Mouse (Mus musculus) neural tube, embryonic 12.5 days (tissue): ENCODE data around the gene Bicra. TPM values are rescaled to one million over a fixed set of nuclear protein-coding genes. Genes with fewer than 3 reads are reported as not detected.

Source experiments
- ATAC-seq: fragments of 200-750 bp; cut with Nextera tagmentation; 2 replicates; pipeline ENCODE4 v1.8.0; 2017; ENCODE audit warnings: low read depth, mild to moderate bottlenecking, moderate TSS enrichment, moderate library complexity; ENCODE audit not compliant: low FRiP score
- H3K27ac ChIP-seq: fragments of 300-500 bp; sonication (generic); 2 replicates; pipeline ENCODE4 v1.5.1; 2016
- H3K27me3 ChIP-seq: fragments of 300-500 bp; sonication (generic); replicated peaks from 2 replicates; pipeline ENCODE4 v1.6.1; 2016; ENCODE audit warnings: mild to moderate bottlenecking
- H3K36me3 ChIP-seq: fragments of 300-500 bp; sonication (generic); 2 replicates; pipeline ENCODE4 v1.6.1; 2016; ENCODE audit warnings: mild to moderate bottlenecking
- H3K4me1 ChIP-seq: fragments of 300-500 bp; sonication (generic); 2 replicates; pipeline ENCODE4 v1.6.1; 2016
- H3K4me2 ChIP-seq: fragments of 300-500 bp; sonication (generic); replicated peaks from 2 replicates; pipeline ENCODE4 v1.6.1; 2016; ENCODE audit warnings: mild to moderate bottlenecking
- H3K4me3 ChIP-seq: fragments of 300-500 bp; sonication (generic); 2 replicates; pipeline ENCODE4 v1.5.1; 2016
- H3K9ac ChIP-seq: fragments of 300-500 bp; sonication (generic); 2 replicates; pipeline ENCODE4 v1.6.1; 2016; ENCODE audit warnings: mild to moderate bottlenecking
- H3K9me3 ChIP-seq: fragments of 300-500 bp; sonication (generic); 2 replicates; pipeline ENCODE4 v1.6.1; 2016; ENCODE audit warnings: mild to moderate bottlenecking
- WGBS: fragments of 180-500 bp; shearing (Covaris S2); methylation state at CpG from one replicate; pipeline ENCODE4 v1.1.7; 2016; 5-methylcytosine and 5-hydroxymethylcytosine counted together
- polyA plus RNA-seq: library from polyadenylated mRNA; unstranded; fragments of >200 nt; fragmentation: Nextera tagmentation; extraction: Ambion mirVana; gene quantifications from 2 replicates; pipeline ENCODE4 v1.2.1, GENCODE M21; 2016

The Bicra gene
- polyA plus RNA-seq, 1 experiment from 2014 or later: 10.1 TPM

- Histone ChIP-seq H3K4me1 (no peaks in the 10 kb centered on the region), H3K36me3 (peaks cover 65% of the 10 kb centered on the region), H3K27ac (no peak overlapping the region), H3K9me3 (no peaks in the 10 kb centered on the region), H3K9ac (no peak overlapping the region), H3K4me3 (no peak overlapping the region), H3K27me3 (no peaks in the 10 kb centered on the region), H3K4me2 (no peak overlapping the region)
- 90% methylated on average over 8 of the region's 8 CpGs for WGBS
- no peak for ATAC-seq
Observed at GRCm38 (mm10) chr7:15980246-15980645, 67.5 kb downstream of the Bicra start.

GRCm38 (mm10) chr7:15975904-15976303 lies 71.8 kb downstream of the Bicra start:
- WGBS: 74% methylated on average over 4 of the region's 4 CpGs
- H3K9ac ChIP-seq: no peak overlapping the region
- no peak for ATAC-seq

GRCm38 (mm10) chr7:15975451-15975850 lies 72.3 kb downstream of the Bicra start:
- Histone ChIP-seq H3K4me2 (no peak overlapping the region), H3K4me1 (no peaks in the 10 kb centered on the region), H3K9ac (no peak overlapping the region), H3K4me3 (no peak overlapping the region), H3K36me3 (peaks cover 87% of the 10 kb centered on the region), H3K9me3 (no peaks in the 10 kb centered on the region), H3K27ac (no peak overlapping the region), H3K27me3 (no peaks in the 10 kb centered on the region)
- no peak for ATAC-seq
- WGBS: 96% methylated on average over 10 of the region's 10 CpGs

More at GRCm38 (mm10) chr7:15975904-15976303, 71.8 kb downstream of the Bicra start:
- H3K27ac ChIP-seq: no peak overlapping the region
- no peaks in the 10 kb centered on the region for H3K9me3 ChIP-seq
- no peak overlapping the region for H3K4me2 ChIP-seq
- H3K4me3 ChIP-seq: no peak overlapping the region
- H3K36me3 ChIP-seq: peaks cover 91% of the 10 kb centered on the region
- no peaks in the 10 kb centered on the region for H3K27me3 ChIP-seq
- no peaks in the 10 kb centered on the region for H3K4me1 ChIP-seq

- H3K4me1 ChIP-seq: no peaks in the 10 kb centered on the region
- H3K4me2 ChIP-seq: no peak overlapping the region
- no peaks in the 10 kb centered on the region for H3K27me3 ChIP-seq
- no peaks in the 10 kb centered on the region for H3K9me3 ChIP-seq
- H3K36me3 ChIP-seq: peaks cover 88% of the 10 kb centered on the region
- no peak overlapping the region for H3K4me3 ChIP-seq
- H3K9ac ChIP-seq: no peak overlapping the region
- WGBS: 58% methylated on average over 5 of the region's 5 CpGs
- ATAC-seq: no peak
- no peak overlapping the region for H3K27ac ChIP-seq
Observed at GRCm38 (mm10) chr7:15974712-15975111, 73.0 kb downstream of the Bicra start.

GRCm38 (mm10) chr7:15972247-15972646 lies 75.5 kb downstream of the Bicra start:
- 60% methylated on average over 25 of the region's 25 CpGs for WGBS
- Histone ChIP-seq H3K27me3 (no peaks in the 10 kb centered on the region), H3K9me3 (no peaks in the 10 kb centered on the region), H3K27ac (no peak overlapping the region), H3K4me2 (no peak overlapping the region), H3K36me3 (peaks cover 64% of the 10 kb centered on the region), H3K9ac (no peak overlapping the region), H3K4me1 (no peaks in the 10 kb centered on the region), H3K4me3 (no peak overlapping the region)
- ATAC-seq: peak; percentile 6; the same call in 1 of the 2 replicates

- no peaks in the 10 kb centered on the region for H3K9me3 ChIP-seq
- ATAC-seq: no peak
- no peak overlapping the region for H3K9ac ChIP-seq
- peaks cover 42% of the 10 kb centered on the region for H3K36me3 ChIP-seq
- H3K27ac ChIP-seq: no peak overlapping the region
- whole genome bisulfite sequencing: 88% methylated on average over 3 of the region's 3 CpGs
- H3K4me2 ChIP-seq: no peak overlapping the region
- H3K27me3 ChIP-seq: no peaks in the 10 kb centered on the region
- H3K4me1 ChIP-seq: no peaks in the 10 kb centered on the region
- no peak overlapping the region for H3K4me3 ChIP-seq
Observed at GRCm38 (mm10) chr7:15969674-15970073, 78.0 kb downstream of the Bicra start.

- Histone ChIP-seq H3K36me3 (peaks cover 31% of the 10 kb centered on the region), H3K4me3 (no peak overlapping the region), H3K4me2 (no peak overlapping the region), H3K9ac (no peak overlapping the region), H3K27ac (no peak overlapping the region), H3K27me3 (no peaks in the 10 kb centered on the region), H3K4me1 (no peaks in the 10 kb centered on the region), H3K9me3 (no peaks in the 10 kb centered on the region)
- WGBS: 88% methylated on average over 8 of the region's 8 CpGs
- ATAC-seq: no peak
Observed at GRCm38 (mm10) chr7:15968322-15968721, 79.4 kb downstream of the Bicra start.

GRCm38 (mm10) chr7:15967312-15967711 lies 80.4 kb downstream of the Bicra start, which contains the start of gene Ehd2:
Ehd2 (minus strand) TSS chr7:15967567.
- no peaks in the 10 kb centered on the region for H3K27me3 ChIP-seq
- no peaks in the 10 kb centered on the region for H3K9me3 ChIP-seq
- H3K36me3 ChIP-seq: peaks cover 21% of the 10 kb centered on the region
- peak within 1 kb of the TSS; percentile 40; the same call in 1 of the 2 replicates for H3K9ac ChIP-seq
- peak within 1 kb of the TSS; percentile 59 for H3K4me2 ChIP-seq
- H3K4me3 ChIP-seq: peak within 1 kb of the TSS; percentile 29
- peaks cover 6% of the 10 kb centered on the region; the same call in 1 of the 2 replicates for H3K4me1 ChIP-seq
- ATAC-seq: peak; percentile 75
- H3K27ac ChIP-seq: no peak within 1 kb of the TSS
- WGBS: under 1% methylated on average over 22 of the region's 22 CpGs

GRCm38 (mm10) chr7:15966489-15966888 lies 81.2 kb downstream of the Bicra start:
- no peak overlapping the region for H3K9ac ChIP-seq
- peaks cover 8% of the 10 kb centered on the region; the same call in 1 of the 2 replicates for H3K4me1 ChIP-seq
- no peaks in the 10 kb centered on the region for H3K9me3 ChIP-seq
- no peaks in the 10 kb centered on the region for H3K27me3 ChIP-seq
- H3K36me3 ChIP-seq: peaks cover 13% of the 10 kb centered on the region
- ATAC-seq: no peak
- no peak overlapping the region for H3K4me3 ChIP-seq
- no peak overlapping the region for H3K27ac ChIP-seq
- WGBS: 82% methylated on average over 3 of the region's 3 CpGs
- H3K4me2 ChIP-seq: peak overlapping the region; percentile 59; the same call in 1 of the 2 replicates

GRCm38 (mm10) chr7:15963798-15964652 lies 83.7 kb downstream of the Bicra start:
- no peak overlapping the region for H3K27ac ChIP-seq
- ATAC-seq: no peak
- H3K4me2 ChIP-seq: no peak overlapping the region
- H3K9ac ChIP-seq: no peak overlapping the region
- WGBS: 87% methylated on average over 32 of the region's 32 CpGs
- no peak overlapping the region for H3K4me3 ChIP-seq
- no peaks in the 10 kb centered on the region for H3K36me3 ChIP-seq
- H3K27me3 ChIP-seq: no peaks in the 10 kb centered on the region
- H3K4me1 ChIP-seq: peaks cover 12% of the 10 kb centered on the region
- no peaks in the 10 kb centered on the region for H3K9me3 ChIP-seq

- no peak overlapping the region for H3K27ac ChIP-seq
- no peak overlapping the region for H3K4me3 ChIP-seq
- 47% methylated on average over 12 of the region's 12 CpGs for WGBS
- H3K9me3 ChIP-seq: no peaks in the 10 kb centered on the region
- no peaks in the 10 kb centered on the region for H3K27me3 ChIP-seq
- H3K9ac ChIP-seq: no peak overlapping the region
- 0 out of 2 replicates have a peak, but pooled peaks have one; percentile 23 for ATAC-seq
- no peaks in the 10 kb centered on the region for H3K36me3 ChIP-seq
- H3K4me1 ChIP-seq: peaks cover 12% of the 10 kb centered on the region
- H3K4me2 ChIP-seq: 0 out of 2 replicates have a peak overlapping the region, but pooled peaks have one; percentile 5
Observed at GRCm38 (mm10) chr7:15962311-15963288, 85.1 kb downstream of the Bicra start.

- Histone ChIP-seq H3K36me3 (no peaks in the 10 kb centered on the region), H3K4me3 (no peak overlapping the region), H3K4me1 (peaks cover 12% of the 10 kb centered on the region), H3K4me2 (no peak overlapping the region), H3K9me3 (no peaks in the 10 kb centered on the region), H3K27ac (no peak overlapping the region), H3K27me3 (no peaks in the 10 kb centered on the region), H3K9ac (no peak overlapping the region)
- 88% methylated on average over 7 of the region's 7 CpGs for WGBS
- no peak for ATAC-seq
Observed at GRCm38 (mm10) chr7:15961798-15962197, 85.9 kb downstream of the Bicra start.
